Mouse (Mus musculus): ENCODE measurements around the gene Capns2. TPM values are rescaled to one million over a fixed set of nuclear protein-coding genes. Genes with fewer than 3 reads are reported as not detected.

Gene Capns2
- polyA plus RNA-seq (2014; fragmentation: Nextera tagmentation; extraction: Ambion mirVana), result 0.31 TPM in 1 of 2 replicates, not detected in the other

DNA sequence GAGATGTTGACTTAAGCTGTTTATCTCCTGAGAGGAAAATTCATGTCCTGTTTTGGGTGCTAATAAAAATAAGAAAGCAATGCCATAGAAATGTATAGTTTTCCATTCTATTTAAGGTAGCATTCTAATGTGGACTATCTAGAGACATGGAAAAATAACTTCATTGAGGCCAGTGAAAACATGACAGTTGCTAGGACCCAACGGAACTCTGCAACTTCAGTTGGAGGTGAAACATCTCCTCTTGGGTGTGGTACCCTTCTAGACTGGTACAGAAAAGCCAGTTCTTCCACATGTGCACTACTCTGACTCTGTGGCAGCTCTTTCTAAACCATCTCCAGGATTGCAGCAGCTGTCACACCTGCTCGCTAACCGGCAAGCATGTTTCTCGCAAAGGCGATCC is at the start of gene Capns2:
TSS of gene Capns2 (plus strand) at position 301 of the 400 bp plus-strand sequence.
- 94% methylated on average over 5 of the region's 5 CpGs for WGBS
- Histone ChIP-seq H3K4me2 (ENCODE audit: low read depth) (no peak within 1 kb of the TSS), H3K9ac (ENCODE audit: low read length) (no peak within 1 kb of the TSS), H3K27ac (ENCODE audit: low read depth, low read length) (no peak within 1 kb of the TSS), H3K36me3 (ENCODE audit: control insufficient read depth, insufficient read depth, low read length) (no peaks in the 10 kb centered on the region), H3K4me1 (ENCODE audit: control insufficient read depth, insufficient read depth, low read length) (no peaks in the 10 kb centered on the region), H3K4me3 (ENCODE audit: low read depth, low read length) (no peak within 1 kb of the TSS), H3K27me3 (ENCODE audit: control insufficient read depth, insufficient read depth, low read length) (no peaks in the 10 kb centered on the region), H3K9me3 (ENCODE audit: control insufficient read depth, low read length) (no peaks in the 10 kb centered on the region)
- ATAC-seq (ENCODE audit: insufficient read depth, low FRiP score, low TSS enrichment), result no peak
- DNase-seq (ENCODE audit: low spot score), result no peak

- no peak for DNase-seq (ENCODE audit: low spot score)
- peaks cover 3% of the 10 kb centered on the region; the same call in 1 of the 2 replicates for H3K4me1 ChIP-seq (ENCODE audit: control insufficient read depth, insufficient read depth, low read length)
- WGBS, result 57% methylated on average over 18 of the region's 18 CpGs
Observed at GRCm38 (mm10) chr8:92853188-92853983, 47.8 kb upstream of the Capns2 start.

GRCm38 (mm10) chr8:92854673-92855072 is 46.5 kb upstream of the Capns2 start:
- DNase-seq (ENCODE audit: low spot score) (no peak), ATAC-seq (ENCODE audit: insufficient read depth, low FRiP score, low TSS enrichment) (no peak)
- Histone ChIP-seq H3K4me3 (ENCODE audit: low read depth, low read length) (no peak overlapping the region), H3K27ac (ENCODE audit: low read depth, low read length) (no peak overlapping the region), H3K27me3 (ENCODE audit: control insufficient read depth, insufficient read depth, low read length) (no peaks in the 10 kb centered on the region), H3K36me3 (ENCODE audit: control insufficient read depth, insufficient read depth, low read length) (no peaks in the 10 kb centered on the region), H3K9ac (ENCODE audit: low read length) (no peak overlapping the region), H3K4me1 (ENCODE audit: control insufficient read depth, insufficient read depth, low read length) (peaks cover 3% of the 10 kb centered on the region; the same call in 1 of the 2 replicates), H3K9me3 (ENCODE audit: control insufficient read depth, low read length) (no peaks in the 10 kb centered on the region), H3K4me2 (ENCODE audit: low read depth) (no peak overlapping the region)
- whole genome bisulfite sequencing, result 85% methylated on average over 3 of the region's 3 CpGs

More at GRCm38 (mm10) chr8:92853188-92853983, 47.8 kb upstream of the Capns2 start:
- H3K9me3 ChIP-seq (ENCODE audit: control insufficient read depth, low read length), result no peaks in the 10 kb centered on the region
- no peaks in the 10 kb centered on the region for H3K36me3 ChIP-seq (ENCODE audit: control insufficient read depth, insufficient read depth, low read length)
- no peak for ATAC-seq (ENCODE audit: insufficient read depth, low FRiP score, low TSS enrichment)
- no peak overlapping the region for H3K4me3 ChIP-seq (ENCODE audit: low read depth, low read length)
- H3K27me3 ChIP-seq (ENCODE audit: control insufficient read depth, insufficient read depth, low read length), result no peaks in the 10 kb centered on the region
- H3K27ac ChIP-seq (ENCODE audit: low read depth, low read length), result no peak overlapping the region
- H3K4me2 ChIP-seq (ENCODE audit: low read depth), result no peak overlapping the region
- H3K9ac ChIP-seq (ENCODE audit: low read length), result no peak overlapping the region

GRCm38 (mm10) chr8:92855171-92855894 is 45.9 kb upstream of the Capns2 start, which contains the start of gene Lpcat2:
Gene Lpcat2, plus strand, starts transcription at chr8:92855339.
- ATAC-seq (ENCODE audit: insufficient read depth, low FRiP score, low TSS enrichment) (peak; percentile 72), DNase-seq (ENCODE audit: low spot score) (peak; percentile 79)
- H3K27ac ChIP-seq (ENCODE audit: low read depth, low read length), result no peak within 1 kb of the TSS
- H3K4me3 ChIP-seq (ENCODE audit: low read depth, low read length), result peak within 1 kb of the TSS; percentile 52
- H3K9ac ChIP-seq (ENCODE audit: low read length), result peak within 1 kb of the TSS; percentile 65
- H3K9me3 ChIP-seq (ENCODE audit: control insufficient read depth, low read length), result no peaks in the 10 kb centered on the region
- H3K4me2 ChIP-seq (ENCODE audit: low read depth), result peak within 1 kb of the TSS; percentile 90
- H3K36me3 ChIP-seq (ENCODE audit: control insufficient read depth, insufficient read depth, low read length), result no peaks in the 10 kb centered on the region
- WGBS, result 1% methylated on average over 49 of the region's 50 CpGs
- H3K27me3 ChIP-seq (ENCODE audit: control insufficient read depth, insufficient read depth, low read length), result no peaks in the 10 kb centered on the region
- H3K4me1 ChIP-seq (ENCODE audit: control insufficient read depth, insufficient read depth, low read length), result peaks cover 1% of the 10 kb centered on the region; the same call in 1 of the 2 replicates

DNA sequence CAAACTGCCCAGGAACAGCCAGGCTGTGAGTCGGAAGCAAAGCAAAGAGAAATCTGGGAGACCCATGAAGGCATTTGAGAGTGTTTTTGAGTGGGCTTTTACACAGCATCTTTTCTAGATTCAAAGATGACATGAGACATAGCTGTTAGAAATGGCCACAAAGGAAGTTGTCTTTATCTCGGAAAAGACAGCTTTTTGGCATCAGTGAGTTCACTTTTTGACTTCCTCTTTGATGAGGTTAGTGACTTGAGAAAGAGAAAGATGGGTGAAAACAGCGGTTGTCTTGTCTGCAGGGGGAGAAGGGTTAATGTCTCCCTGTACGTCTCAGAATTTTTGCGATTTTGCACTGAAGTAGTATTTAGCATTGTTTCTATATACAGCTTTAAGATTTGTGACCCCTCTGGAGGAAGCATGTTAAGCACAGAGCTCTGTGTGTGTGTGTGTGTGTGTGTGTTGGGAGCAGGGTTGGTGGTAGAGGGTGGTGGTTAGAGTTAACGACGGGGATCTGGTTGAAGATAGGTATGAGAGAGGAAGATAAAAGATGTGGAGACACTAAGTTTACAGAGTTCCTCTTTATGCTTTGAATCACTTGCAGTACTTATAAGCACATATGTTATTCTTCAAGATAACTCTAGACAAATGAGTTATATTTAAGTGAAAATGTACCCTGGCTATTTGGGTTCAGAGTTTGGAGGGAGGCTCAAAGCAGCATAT is 44.8 kb upstream of the Capns2 start:
- Histone ChIP-seq H3K9me3 (ENCODE audit: control insufficient read depth, low read length) (no peaks in the 10 kb centered on the region), H3K36me3 (ENCODE audit: control insufficient read depth, insufficient read depth, low read length) (no peaks in the 10 kb centered on the region), H3K4me2 (ENCODE audit: low read depth) (no peak overlapping the region), H3K9ac (ENCODE audit: low read length) (no peak overlapping the region), H3K4me1 (ENCODE audit: control insufficient read depth, insufficient read depth, low read length) (no peaks in the 10 kb centered on the region), H3K27ac (ENCODE audit: low read depth, low read length) (no peak overlapping the region), H3K27me3 (ENCODE audit: control insufficient read depth, insufficient read depth, low read length) (no peaks in the 10 kb centered on the region), H3K4me3 (ENCODE audit: low read depth, low read length) (no peak overlapping the region)
- ATAC-seq (ENCODE audit: insufficient read depth, low FRiP score, low TSS enrichment) (no peak), DNase-seq (ENCODE audit: low spot score) (no peak)
- 93% methylated on average over 7 of the region's 7 CpGs for WGBS

GRCm38 (mm10) chr8:92858475-92859182 is 42.6 kb upstream of the Capns2 start:
- Histone ChIP-seq H3K9me3 (ENCODE audit: control insufficient read depth, low read length) (no peaks in the 10 kb centered on the region), H3K36me3 (ENCODE audit: control insufficient read depth, insufficient read depth, low read length) (no peaks in the 10 kb centered on the region), H3K27ac (ENCODE audit: low read depth, low read length) (no peak overlapping the region), H3K4me1 (ENCODE audit: control insufficient read depth, insufficient read depth, low read length) (no peaks in the 10 kb centered on the region), H3K9ac (ENCODE audit: low read length) (no peak overlapping the region), H3K4me3 (ENCODE audit: low read depth, low read length) (no peak overlapping the region), H3K27me3 (ENCODE audit: control insufficient read depth, insufficient read depth, low read length) (no peaks in the 10 kb centered on the region), H3K4me2 (ENCODE audit: low read depth) (no peak overlapping the region)
- ATAC-seq (ENCODE audit: insufficient read depth, low FRiP score, low TSS enrichment) (no peak), DNase-seq (ENCODE audit: low spot score) (no peak)
- WGBS, result 85% methylated on average over 14 of the region's 14 CpGs

DNA sequence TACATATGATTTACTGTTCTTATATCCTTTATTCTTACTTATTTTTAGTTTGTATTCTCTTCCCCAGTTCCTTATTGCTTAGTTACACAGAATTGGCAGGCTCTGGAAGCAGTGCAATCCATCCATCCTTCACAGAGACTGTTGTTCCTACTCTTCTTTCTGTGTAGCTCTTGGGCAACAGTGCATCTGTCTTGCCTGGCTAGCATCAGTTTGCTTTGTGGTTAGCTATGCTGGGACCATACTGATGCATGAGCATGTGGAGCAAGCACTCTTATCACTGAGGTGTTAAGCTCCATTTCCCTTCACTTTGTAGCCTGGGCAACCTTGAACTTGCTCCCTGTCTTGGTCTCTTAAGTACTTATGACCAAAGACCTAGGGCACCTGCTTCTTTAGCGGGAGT is 39.2 kb upstream of the Capns2 start:
- no peaks in the 10 kb centered on the region for H3K4me1 ChIP-seq (ENCODE audit: control insufficient read depth, insufficient read depth, low read length)
- no peaks in the 10 kb centered on the region for H3K9me3 ChIP-seq (ENCODE audit: control insufficient read depth, low read length)
- H3K27me3 ChIP-seq (ENCODE audit: control insufficient read depth, insufficient read depth, low read length), result no peaks in the 10 kb centered on the region
- H3K4me2 ChIP-seq (ENCODE audit: low read depth), result no peak overlapping the region
- WGBS, result 92% methylated on average over 1 of the region's 1 CpGs
- ATAC-seq (ENCODE audit: insufficient read depth, low FRiP score, low TSS enrichment) (no peak), DNase-seq (ENCODE audit: low spot score) (no peak)
- H3K9ac ChIP-seq (ENCODE audit: low read length), result no peak overlapping the region
- H3K36me3 ChIP-seq (ENCODE audit: control insufficient read depth, insufficient read depth, low read length), result no peaks in the 10 kb centered on the region
- no peak overlapping the region for H3K27ac ChIP-seq (ENCODE audit: low read depth, low read length)
- no peak overlapping the region for H3K4me3 ChIP-seq (ENCODE audit: low read depth, low read length)

DNA sequence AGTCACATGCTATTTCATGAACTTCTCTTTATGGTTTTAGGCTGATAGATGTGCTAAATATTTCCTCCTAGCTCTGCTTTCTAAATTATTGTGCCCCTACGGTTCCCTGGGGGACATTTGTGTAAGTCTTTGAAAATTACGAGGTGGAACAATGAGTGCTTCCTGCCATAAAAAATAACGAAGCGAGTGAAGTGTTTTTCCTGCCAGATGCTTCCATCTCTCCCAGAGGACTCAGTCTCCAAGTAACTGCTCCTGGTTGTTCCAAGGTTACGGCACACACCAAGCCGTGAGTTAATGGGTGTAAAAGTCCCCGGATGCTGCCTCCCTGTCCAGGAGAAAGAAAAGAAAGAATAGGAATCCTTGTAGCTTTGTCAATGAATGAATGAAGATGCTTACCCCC is 30.9 kb upstream of the Capns2 start:
- 0 out of 2 replicates have a peak overlapping the region, but pooled peaks have one; percentile 1 for H3K27ac ChIP-seq (ENCODE audit: low read depth, low read length)
- no peak overlapping the region for H3K4me2 ChIP-seq (ENCODE audit: low read depth)
- no peak overlapping the region for H3K9ac ChIP-seq (ENCODE audit: low read length)
- DNase-seq (ENCODE audit: low spot score) (no peak), ATAC-seq (ENCODE audit: insufficient read depth, low FRiP score, low TSS enrichment) (0 out of 2 replicates have a peak, but pooled peaks have one; percentile 20)
- no peaks in the 10 kb centered on the region for H3K36me3 ChIP-seq (ENCODE audit: control insufficient read depth, insufficient read depth, low read length)
- no peaks in the 10 kb centered on the region for H3K9me3 ChIP-seq (ENCODE audit: control insufficient read depth, low read length)
- H3K4me1 ChIP-seq (ENCODE audit: control insufficient read depth, insufficient read depth, low read length), result no peaks in the 10 kb centered on the region; the same call in 1 of the 2 replicates
- 20% methylated on average over 7 of the region's 7 CpGs for WGBS
- H3K27me3 ChIP-seq (ENCODE audit: control insufficient read depth, insufficient read depth, low read length), result no peaks in the 10 kb centered on the region
- no peak overlapping the region for H3K4me3 ChIP-seq (ENCODE audit: low read depth, low read length)
